Mouse (Mus musculus) CH12.LX (cell line): ENCODE measurements around the gene Pou2f3. TPM values are rescaled to one million over a fixed set of nuclear protein-coding genes. Genes with fewer than 3 reads are reported as not detected.

ENCODE experiments used
- DNase-seq: peaks from one replicate; pipeline ENCODE4 v3.0.0-alpha.2; 2013; ENCODE audit errors: extremely low read depth
- H3K27ac ChIP-seq: 2 replicates; pipeline ENCODE4 v1.5.1; 2012; ENCODE audit warnings: low read depth, mild to moderate bottlenecking, control low read depth, moderate library complexity; ENCODE audit not compliant: insufficient read depth
- H3K27me3 ChIP-seq: replicated peaks from 2 replicates; pipeline ENCODE3; 2012; ENCODE audit warnings: inconsistent platforms
- H3K36me3 ChIP-seq, 2 experiments: replicated peaks in 1 of 2; 2 replicates each; pipeline versions ENCODE3 to v1.6.1; 2012; ENCODE audit warnings: inconsistent platforms in 1 of 2, low read length in 1 of 2, mild to moderate bottlenecking in 1 of 2, mixed read lengths in 1 of 2, moderate library complexity in 1 of 2; ENCODE audit not compliant: control insufficient read depth in 1 of 2, insufficient read depth in 1 of 2
- H3K4me1 ChIP-seq, 2 experiments: 2 replicates each; pipeline ENCODE4 v1.6.1; 2012; ENCODE audit warnings: inconsistent platforms in 1 of 2, moderate library complexity in 1 of 2; ENCODE audit not compliant: insufficient read depth in 2 of 2, control insufficient read depth in 1 of 2
- H3K4me2 ChIP-seq: 2 replicates; pipeline ENCODE4 v1.6.1; 2012; ENCODE audit warnings: low read depth, mild to moderate bottlenecking, control low read depth; ENCODE audit not compliant: poor library complexity, insufficient read depth, severe bottlenecking
- H3K4me3 ChIP-seq, 3 experiments: fragments of 150-350 bp in 1 of 3; sonication (generic) in 1 of 3; replicated peaks in 1 of 3; 2 replicates each; pipeline versions ENCODE3 to v1.5.1; 2011 to 2012; ENCODE audit warnings: low read depth in 2 of 3, low read length in 2 of 3, mild to moderate bottlenecking in 2 of 3, moderate library complexity in 2 of 3, control low read depth in 1 of 3, improper control_type of control experiment in 1 of 3, inconsistent platforms in 1 of 3, mixed read lengths in 1 of 3; ENCODE audit not compliant: poor library complexity in 1 of 3
- H3K79me2 ChIP-seq: replicated peaks from 2 replicates; pipeline ENCODE4 v1.6.1; 2012; ENCODE audit warnings: mild to moderate bottlenecking, moderate library complexity; ENCODE audit not compliant: control insufficient read depth, poor library complexity, insufficient read depth, severe bottlenecking; ENCODE audit errors: extremely low read depth
- H3K9ac ChIP-seq: 2 replicates; pipeline ENCODE4 v1.6.1; 2012; ENCODE audit warnings: low read depth, mild to moderate bottlenecking, control low read depth, moderate library complexity; ENCODE audit not compliant: insufficient read depth
- H3K9me3 ChIP-seq: replicated peaks from 2 replicates; pipeline ENCODE3; 2012; ENCODE audit warnings: low read length, inconsistent platforms, mixed read lengths
- BHLHE40 ChIP-seq: IDR thresholded peaks from 2 replicates; pipeline ENCODE4 v1.6.1; 2011; ENCODE audit warnings: mild to moderate bottlenecking, low read depth, low read length, improper control_type of control experiment
- CTCF ChIP-seq, 2 experiments: IDR thresholded peaks in 1 of 2; conservative IDR thresholded peaks in 1 of 2; 2 replicates each; pipeline ENCODE4 v1.5.1; 2011 to 2012; ENCODE audit warnings: low read depth in 2 of 2, low read length in 2 of 2, improper control_type of control experiment in 1 of 2, inconsistent platforms in 1 of 2, mild to moderate bottlenecking in 1 of 2, moderate library complexity in 1 of 2
- POLR2A ChIP-seq: IDR thresholded peaks from 2 replicates; pipeline ENCODE4 v1.6.1; 2011; ENCODE audit warnings: low read depth, mild to moderate bottlenecking, improper control_type of control experiment, low read length
- UBTF ChIP-seq: IDR thresholded peaks from 2 replicates; pipeline ENCODE4 v1.6.1; 2012; ENCODE audit warnings: low read depth, mild to moderate bottlenecking, inconsistent platforms, low read length, improper control_type of control experiment, moderate library complexity
- dilution Hi-C: fragments of 300-500 bp; cut with MboI; formaldehyde crosslinking; loops from 2 replicates; pipeline ENCODE4 v1.14.3; 2020; ENCODE audit warnings: low sequenced_read_pairs; ENCODE audit not compliant: extremely low pct_unique_long_range_greater_than_20kb, extremely low pct_ligation_motif_present
- in situ Hi-C: fragments of 300-500 bp; cut with MboI; formaldehyde crosslinking; loops from 3 replicates; pipeline ENCODE4 v1.14.3; 2019; ENCODE audit warnings: low sequenced_read_pairs, low pct_ligation_motif_present, low pct_unique_long_range_greater_than_20kb, mixed read lengths
- polyA plus RNA-seq: library from polyadenylated mRNA; unstranded; fragments of >175 nt; gene quantifications from 2 replicates; pipeline ENCODE4 v1.2.1, GENCODE M21; 2012; ENCODE audit warnings: low read depth; ENCODE audit not compliant: insufficient read length
- total RNA-seq, 2 experiments: library from RNA; depleted of rRNA; stranded (reverse); fragments of 300-350 nt in 1 of 2; fragments of >200 nt in 1 of 2; gene quantifications; 2 replicates each; pipeline ENCODE4 v1.2.3; 2012 to 2014

Pou2f3 gene
- total and polyA plus RNA-seq, 3 experiments: 0.21 to 0.49 TPM; not detected in 1

DNA sequence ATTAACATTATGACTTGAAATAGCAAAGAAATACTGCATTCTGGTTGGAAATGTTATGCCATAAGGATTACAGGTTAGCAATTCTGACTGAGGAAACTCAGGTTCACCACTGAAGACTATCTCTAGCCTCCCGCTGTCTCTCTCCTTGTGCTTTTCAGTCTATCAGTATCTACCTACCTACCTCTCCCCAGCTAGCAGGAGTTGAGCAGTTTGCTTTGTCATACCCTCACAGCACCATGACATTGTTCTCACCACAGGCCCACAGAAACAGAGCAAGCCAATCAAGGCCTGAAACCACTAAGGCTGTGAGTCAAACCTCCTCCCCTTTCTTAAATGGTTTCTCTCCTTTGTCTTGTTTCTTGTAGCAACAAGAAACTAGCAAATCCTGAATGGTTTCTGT lies 135.6 kb downstream of the Pou2f3 start:
- in situ Hi-C loops (no loop called here), dilution Hi-C loops (no loop called here)
- no peak overlapping the region for H3K4me3 ChIP-seq
- H3K9me3 ChIP-seq: no peaks in the 10 kb centered on the region
- no peak overlapping the region for H3K9ac ChIP-seq
- H3K36me3 ChIP-seq: peaks cover 0 to 6% of the 10 kb centered on the region in 2 experiments
- H3K27me3 ChIP-seq: no peaks in the 10 kb centered on the region
- no peak overlapping the region for H3K27ac ChIP-seq
- peaks cover 15 to 70% of the 10 kb centered on the region in 2 experiments for H3K4me1 ChIP-seq
- no peak for TF ChIP-seq UBTF
- TF ChIP-seq POLR2A: no peak
- TF ChIP-seq CTCF (conservative IDR thresholded peaks at IDR 0.05 in 1 of 2, IDR thresholded peaks at IDR 0.05 in 1 of 2; ENCODE audit: low read depth in 2 of 2, low read length in 2 of 2): no peak
- TF ChIP-seq BHLHE40: no peak
- no peak overlapping the region for H3K4me2 ChIP-seq
- H3K79me2 ChIP-seq: peaks cover 4% of the 10 kb centered on the region; the same call in 1 of the 2 replicates
- no peak for DNase-seq

Other genes starting within 250 kb of the Pou2f3 start
- gene Arhgef12, start 103.1 kb downstream of the Pou2f3 start, total RNA-seq (2012; rRNA removed): 8.7 and 10.4 TPM in 2 replicates
- 4.7 and 4.9 TPM in 2 replicates for gene Arhgef12, start 103.1 kb downstream of the Pou2f3 start, total RNA-seq (2014; rRNA removed)
- 7.8 and 9.4 TPM in 2 replicates for gene Arhgef12, start 103.1 kb downstream of the Pou2f3 start, polyA plus RNA-seq
- gene Tmem136, start 93.8 kb downstream of the Pou2f3 start, total RNA-seq (2012; rRNA removed): 2.3 and 3.8 TPM in 2 replicates
- 0.17 and 0.38 TPM in 2 replicates for gene Tmem136, start 93.8 kb downstream of the Pou2f3 start, total RNA-seq (2014; rRNA removed)
- gene Tmem136, start 93.8 kb downstream of the Pou2f3 start, polyA plus RNA-seq: 0.34 and 0.52 TPM in 2 replicates
- gene Oaf, start 29.5 kb upstream of the Pou2f3 start, total RNA-seq (2012; rRNA removed): not detected in 2 replicates
- gene Oaf, start 29.5 kb upstream of the Pou2f3 start, total RNA-seq (2014; rRNA removed): not detected in 2 replicates
- gene Oaf, start 29.5 kb upstream of the Pou2f3 start, polyA plus RNA-seq: not detected in 2 replicates
- 0.13 and 0.59 TPM in 2 replicates for gene Trim29, start 100.5 kb upstream of the Pou2f3 start, total RNA-seq (2012; rRNA removed)
- 0.17 and 0.19 TPM in 2 replicates for gene Trim29, start 100.5 kb upstream of the Pou2f3 start, total RNA-seq (2014; rRNA removed)
- 0.21 and 0.26 TPM in 2 replicates for gene Trim29, start 100.5 kb upstream of the Pou2f3 start, polyA plus RNA-seq